Mouse (Mus musculus): ENCODE measurements around the gene Nav2. TPM values are rescaled to one million over a fixed set of nuclear protein-coding genes. Genes with fewer than 3 reads are reported as not detected.
A peak's percentile ranks its signal among the peaks of the same experiment; 100 is the strongest.

Gene Nav2
- polyA plus RNA-seq, 1 experiment = 48.9 TPM

GRCm38 (mm10) chr7:49522411-49523114 lies 614.0 kb downstream of the Nav2 start:
- no peak for DNase-seq (ENCODE audit: extremely low spot score in 1 of 2, low spot score in 1 of 2)

DNA sequence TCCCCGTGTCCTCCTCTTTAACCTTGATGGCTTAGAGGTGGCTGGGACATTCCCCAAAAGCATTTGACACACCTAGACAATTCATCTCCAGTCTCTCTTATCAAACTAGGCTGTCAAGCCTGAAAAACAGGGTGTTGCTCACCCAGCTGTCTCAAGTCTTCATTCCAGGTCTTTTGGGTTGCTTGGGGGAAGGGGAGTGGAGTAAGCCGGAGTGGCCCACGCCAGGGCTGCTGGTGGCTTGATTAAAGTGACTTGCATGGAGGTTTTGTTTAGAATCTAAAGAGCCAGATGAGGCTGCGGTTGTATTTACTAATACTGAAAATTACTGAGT lies 614.6 kb downstream of the Nav2 start:
- DNase-seq (ENCODE audit: extremely low spot score in 1 of 2, low spot score in 1 of 2) = no peak

- DNase-seq (ENCODE audit: extremely low spot score in 1 of 2, low spot score in 1 of 2) = no peak
These were observed 615.2 kb downstream of the Nav2 start for GRCm38 (mm10) chr7:49523729-49524128.

DNA sequence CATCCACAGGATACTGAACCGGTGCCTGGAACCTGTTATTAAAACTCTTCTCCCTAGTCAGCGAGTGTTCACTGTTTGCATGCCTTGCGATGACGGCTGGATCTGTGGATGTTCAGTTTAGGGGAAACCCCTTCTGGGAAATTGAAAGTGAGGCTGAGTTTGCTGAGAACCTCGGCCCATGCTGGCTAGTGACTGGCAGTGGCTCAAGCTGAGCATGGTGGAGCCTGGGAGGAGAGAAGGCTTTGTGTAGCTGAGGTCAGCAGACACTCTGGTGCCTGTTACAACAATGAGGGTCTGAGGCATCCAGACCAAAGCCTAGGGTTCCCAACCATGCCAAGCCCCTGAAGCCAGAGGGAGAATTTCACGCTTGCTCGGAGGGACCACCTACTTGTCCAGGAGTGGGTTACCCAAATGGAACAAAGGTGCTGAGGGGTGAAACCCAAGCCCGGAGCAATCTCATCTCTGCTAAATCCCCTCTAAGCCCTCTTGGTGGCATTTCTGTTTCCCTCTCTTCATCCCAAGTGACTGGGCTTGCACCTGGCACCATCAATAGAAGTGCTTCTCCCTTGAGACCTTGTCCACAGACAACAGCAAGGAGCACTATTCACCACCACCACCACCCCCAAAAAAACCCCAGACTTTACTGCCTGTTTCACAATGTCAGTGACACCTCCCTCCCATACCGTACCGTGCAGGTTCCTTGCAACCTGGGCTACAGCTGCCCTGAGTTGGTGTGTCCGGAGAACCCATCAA lies 617.0 kb downstream of the Nav2 start:
- DNase-seq (ENCODE audit: extremely low spot score in 1 of 2, low spot score in 1 of 2) = no peak

DNA sequence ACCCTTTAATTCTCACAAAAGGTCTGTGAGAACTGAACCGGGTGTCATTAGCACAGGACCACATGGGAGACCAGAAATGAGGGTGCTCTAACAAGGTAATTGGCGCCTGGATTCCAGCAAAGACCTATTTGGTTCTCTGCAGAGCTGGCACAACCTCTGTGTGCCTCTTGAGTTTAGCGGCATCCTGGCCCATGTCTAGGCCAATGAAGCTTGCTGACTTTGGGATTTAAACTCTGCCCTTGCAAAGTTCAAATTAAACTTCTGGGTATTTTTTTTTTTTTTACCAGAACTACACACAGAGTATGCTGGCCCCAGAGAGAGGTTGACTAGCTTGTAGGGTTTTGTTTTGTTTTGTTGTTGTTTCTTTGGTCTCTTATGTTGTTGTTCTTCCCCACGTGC lies 617.6 kb downstream of the Nav2 start:
- no peak for DNase-seq (ENCODE audit: extremely low spot score in 1 of 2, low spot score in 1 of 2)

DNA sequence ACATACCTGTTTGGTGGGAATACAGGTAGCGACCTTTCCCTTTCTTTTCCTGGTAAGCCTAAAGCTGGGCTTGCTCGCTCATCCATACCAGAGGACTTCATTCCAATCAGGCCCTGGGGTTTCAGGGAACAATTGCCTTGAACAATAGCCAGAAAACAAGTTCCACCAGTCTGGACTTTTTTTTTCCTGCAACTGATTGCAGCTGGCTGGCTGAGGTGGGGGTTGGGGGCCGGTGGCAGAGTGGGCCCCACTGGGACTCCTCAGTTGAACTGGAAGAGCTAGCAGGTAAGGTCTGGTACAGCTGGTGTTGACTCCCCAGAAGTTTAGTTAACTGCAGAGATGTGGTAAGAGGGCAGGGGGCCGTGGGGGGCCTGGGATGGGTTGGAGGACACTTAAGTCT lies 619.0 kb downstream of the Nav2 start:
- no peak for DNase-seq (ENCODE audit: extremely low spot score in 1 of 2, low spot score in 1 of 2)

DNA sequence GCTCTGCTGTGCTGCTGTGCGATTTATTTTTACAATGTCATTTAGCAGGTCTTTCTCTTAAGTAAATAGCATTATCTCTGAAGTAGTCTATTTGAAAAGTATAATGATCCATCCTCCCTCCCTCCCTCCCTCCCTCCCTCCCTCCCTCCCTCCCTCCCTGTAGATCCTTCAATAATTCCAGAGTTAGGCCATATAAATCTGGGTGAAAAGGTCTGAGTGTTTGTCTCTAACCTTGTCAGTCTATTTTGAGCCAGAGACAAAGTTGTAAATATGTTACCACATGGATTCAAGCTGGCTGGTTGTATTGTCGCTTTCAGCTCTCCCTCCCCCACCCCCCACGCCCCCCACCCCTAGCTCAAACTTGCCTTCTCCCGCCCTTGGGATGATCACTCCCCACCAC lies 619.4 kb downstream of the Nav2 start:
- no peak for DNase-seq (ENCODE audit: extremely low spot score in 1 of 2, low spot score in 1 of 2)

- no peak for DNase-seq (ENCODE audit: extremely low spot score in 1 of 2, low spot score in 1 of 2)
These were observed 621.0 kb downstream of the Nav2 start for GRCm38 (mm10) chr7:49529498-49529897.

DNA sequence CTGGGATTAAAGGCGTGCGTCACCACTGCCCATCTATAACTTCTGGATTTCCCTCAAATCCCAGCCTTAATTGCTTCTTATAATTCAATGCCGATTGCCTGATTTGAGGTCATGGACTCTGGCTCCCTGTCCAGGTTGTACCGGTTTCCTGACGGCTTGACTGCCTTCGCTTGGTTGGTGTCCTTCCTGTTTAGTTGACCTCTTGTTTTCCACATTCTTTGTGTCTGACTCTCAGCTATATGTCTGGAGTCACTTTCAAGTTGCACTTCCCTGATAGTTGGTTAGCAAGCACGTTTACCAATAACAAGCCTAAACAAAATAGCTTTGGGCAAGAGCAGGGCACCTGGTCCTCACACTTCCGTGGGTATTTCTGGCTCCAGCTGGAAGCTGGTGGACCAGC lies 625.1 kb downstream of the Nav2 start:
- DNase-seq (ENCODE audit: extremely low spot score in 1 of 2, low spot score in 1 of 2) = no peak

DNA sequence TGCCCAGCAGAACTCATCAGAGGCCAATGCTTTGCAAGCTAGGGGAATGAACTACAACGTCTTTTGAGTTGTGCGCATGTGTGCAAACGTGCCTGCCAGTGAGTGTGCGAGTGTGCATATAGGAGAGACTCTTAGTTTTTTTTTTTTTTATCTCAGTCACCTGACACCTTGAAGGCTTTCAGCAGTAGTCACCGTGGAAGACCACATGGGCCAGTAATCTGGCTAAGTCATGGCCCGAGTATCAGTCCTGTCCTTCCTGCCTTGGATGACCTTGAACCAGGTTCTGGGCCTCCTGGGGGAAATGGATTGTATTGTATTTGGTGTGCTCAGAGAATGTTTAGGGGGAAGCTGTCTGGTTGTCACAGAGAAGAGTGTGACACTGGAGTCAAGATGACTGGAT lies 625.7 kb downstream of the Nav2 start:
- DNase-seq (ENCODE audit: extremely low spot score in 1 of 2, low spot score in 1 of 2) = no peak

DNA sequence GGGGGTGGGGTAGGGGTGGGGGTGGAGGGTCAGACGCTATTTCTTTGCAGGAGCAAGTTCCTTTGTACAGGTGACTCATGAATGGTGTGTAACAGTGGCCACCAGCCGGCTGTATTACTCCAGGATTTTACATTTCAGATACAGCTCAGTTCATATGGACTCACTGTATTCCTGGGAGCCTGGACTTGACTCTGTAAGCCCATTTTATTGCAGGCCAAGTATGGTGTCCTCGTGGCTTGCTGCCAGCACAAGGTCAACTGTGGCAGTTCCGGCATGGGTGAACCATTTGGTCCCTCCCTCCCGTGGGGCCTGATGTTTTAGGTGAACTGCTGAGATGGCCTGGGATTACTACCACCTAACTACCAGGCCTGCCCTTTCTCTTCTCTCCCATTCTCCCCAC lies 629.8 kb downstream of the Nav2 start:
- DNase-seq (ENCODE audit: extremely low spot score in 1 of 2, low spot score in 1 of 2) = no peak

GRCm38 (mm10) chr7:49540181-49540580 lies 631.7 kb downstream of the Nav2 start:
- no peak for DNase-seq (ENCODE audit: extremely low spot score in 1 of 2, low spot score in 1 of 2)

DNA sequence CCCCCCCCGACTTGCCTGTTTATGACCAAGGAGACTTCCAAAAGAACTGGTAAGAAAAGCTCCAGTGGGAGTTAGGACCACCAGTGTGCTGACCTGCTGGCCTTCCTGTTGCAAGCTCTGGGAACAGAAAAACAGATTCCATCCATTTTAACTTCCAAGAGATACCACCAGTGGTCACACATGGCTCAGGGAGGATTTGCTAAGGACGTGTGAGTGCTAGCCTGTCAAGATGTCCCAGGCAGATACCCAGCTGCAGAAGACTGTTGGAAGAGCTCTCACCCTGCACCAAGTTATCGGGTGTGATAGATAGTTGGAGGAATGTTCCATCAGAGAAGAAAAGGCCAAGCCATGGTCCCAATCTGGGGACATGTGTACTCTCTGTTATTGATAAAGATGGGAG lies 633.6 kb downstream of the Nav2 start:
- no peak for DNase-seq (ENCODE audit: extremely low spot score in 1 of 2, low spot score in 1 of 2)

DNA sequence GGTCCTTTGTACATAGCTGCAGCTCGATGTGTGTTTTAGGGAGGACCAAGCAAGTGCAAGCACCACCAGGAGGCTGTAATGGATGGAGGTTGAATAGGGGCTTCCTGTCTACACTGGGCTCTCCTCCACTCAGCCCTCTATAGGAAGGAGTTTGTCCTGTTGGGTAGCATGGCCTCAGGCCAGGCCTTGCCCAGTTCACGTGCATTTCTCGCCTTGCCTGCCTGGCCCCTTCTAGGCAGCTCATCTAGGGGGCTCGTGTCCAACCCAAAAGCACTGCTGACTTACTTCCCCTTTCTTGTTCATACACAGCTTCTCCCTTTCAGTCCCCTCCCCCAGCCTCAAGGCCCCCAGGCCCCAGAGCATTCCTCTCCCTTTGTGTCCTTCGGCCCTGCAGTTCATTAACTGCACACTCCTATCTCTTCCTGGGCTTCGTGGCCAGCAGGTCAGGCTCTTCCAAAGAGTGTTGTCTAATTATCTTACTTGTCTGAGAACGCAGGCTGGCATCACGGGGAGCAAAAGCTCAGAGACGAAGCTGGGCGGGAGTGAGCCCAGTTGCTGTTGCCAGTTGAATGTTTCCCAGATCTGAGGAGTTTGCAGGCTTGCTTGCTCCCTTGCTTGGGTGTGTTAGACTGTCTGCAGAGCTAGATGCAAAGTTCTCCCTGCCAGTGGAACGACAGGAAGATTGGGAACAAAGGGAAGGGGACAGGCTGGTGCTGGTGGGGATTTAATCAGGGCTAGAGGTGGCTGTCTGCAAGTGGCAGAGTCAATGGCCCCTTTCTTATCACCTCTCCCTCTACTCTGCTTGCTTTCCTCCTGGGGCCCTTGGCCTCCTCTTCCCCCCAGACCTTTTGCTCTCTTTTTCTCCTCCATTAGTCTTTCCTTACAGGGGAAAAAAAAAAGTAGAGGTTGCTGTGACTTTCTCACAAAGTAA lies 636.5 kb downstream of the Nav2 start:
- no peak for DNase-seq (ENCODE audit: extremely low spot score in 1 of 2, low spot score in 1 of 2)

DNA sequence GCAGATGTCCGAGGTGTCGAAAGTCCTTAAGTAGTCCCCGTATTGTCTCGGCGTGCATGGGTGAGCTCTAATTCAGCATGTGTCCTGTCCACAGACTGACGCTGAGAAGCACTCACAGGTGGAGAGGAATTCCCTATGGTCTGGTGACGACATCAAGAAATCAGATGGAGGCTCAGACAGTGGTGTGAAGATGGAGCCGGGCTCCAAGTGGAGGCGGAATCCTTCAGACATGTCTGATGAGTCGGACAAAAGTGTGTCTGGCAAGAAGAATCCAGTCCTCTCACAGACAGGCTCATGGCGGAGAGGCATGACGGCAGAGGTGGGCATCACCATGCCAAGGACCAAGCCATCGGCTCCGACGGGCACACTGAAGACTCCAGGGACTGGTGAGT lies 637.2 kb downstream of the Nav2 start:
- DNase-seq (ENCODE audit: extremely low spot score in 1 of 2, low spot score in 1 of 2) = peak in 1 of 2 experiments; percentile 51

DNA sequence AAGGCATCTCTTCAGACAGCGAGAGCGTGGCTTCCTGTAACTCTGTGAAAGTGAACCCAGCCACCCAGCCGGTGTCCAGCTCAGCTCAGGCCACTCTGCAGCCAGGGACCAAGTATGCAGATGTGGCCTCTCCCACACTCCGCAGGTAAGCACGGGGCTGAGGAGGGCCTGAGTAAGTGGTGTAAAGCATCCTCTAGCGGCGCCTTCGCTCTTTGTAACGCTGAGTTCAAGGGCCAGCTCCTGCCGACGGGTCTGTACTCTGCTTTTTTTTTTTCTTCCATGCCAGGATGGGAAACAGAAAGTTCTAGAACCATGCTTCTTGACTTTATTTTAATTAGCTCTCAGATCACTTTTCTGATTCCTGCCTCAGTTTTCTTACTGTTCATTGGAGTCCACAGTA lies 639.9 kb downstream of the Nav2 start:
- DNase-seq (ENCODE audit: extremely low spot score in 1 of 2, low spot score in 1 of 2) = no peak

DNA sequence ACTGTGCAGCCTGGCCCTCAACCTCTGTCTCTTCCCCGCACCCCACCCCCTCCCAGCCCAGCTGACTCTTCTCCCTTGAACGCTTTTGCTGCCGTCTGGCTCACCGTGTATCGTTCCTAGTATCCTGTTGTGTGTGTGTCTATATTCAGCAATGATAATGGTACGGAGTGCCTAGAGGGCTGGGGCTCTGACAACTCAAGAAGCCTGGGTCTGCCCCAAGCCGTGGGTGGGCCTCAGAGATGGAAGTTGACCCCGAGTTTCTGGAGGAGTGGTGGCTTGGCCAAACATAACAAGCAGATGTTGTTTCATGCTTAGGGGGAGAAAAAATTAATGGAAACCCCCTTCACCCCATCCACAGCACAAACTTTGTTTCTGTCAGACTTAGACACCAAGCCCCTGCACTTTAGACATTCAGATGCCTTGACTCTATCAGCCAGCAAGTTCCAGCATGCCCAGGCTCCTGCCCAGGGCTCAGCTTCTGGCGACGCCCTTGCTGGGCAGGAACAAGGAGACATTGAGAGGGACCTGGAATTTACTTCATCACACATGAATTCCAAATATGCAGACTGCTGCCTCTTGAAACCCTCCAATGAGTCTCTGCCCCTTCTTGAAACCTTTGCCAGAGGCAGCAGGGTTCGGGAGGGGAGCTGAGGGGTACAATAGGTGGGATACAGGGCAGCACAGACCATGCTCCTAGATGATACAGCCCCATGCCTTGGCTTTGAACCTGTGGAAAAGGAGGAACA lies 644.9 kb downstream of the Nav2 start:
- no peak for DNase-seq (ENCODE audit: extremely low spot score in 1 of 2, low spot score in 1 of 2)

DNA sequence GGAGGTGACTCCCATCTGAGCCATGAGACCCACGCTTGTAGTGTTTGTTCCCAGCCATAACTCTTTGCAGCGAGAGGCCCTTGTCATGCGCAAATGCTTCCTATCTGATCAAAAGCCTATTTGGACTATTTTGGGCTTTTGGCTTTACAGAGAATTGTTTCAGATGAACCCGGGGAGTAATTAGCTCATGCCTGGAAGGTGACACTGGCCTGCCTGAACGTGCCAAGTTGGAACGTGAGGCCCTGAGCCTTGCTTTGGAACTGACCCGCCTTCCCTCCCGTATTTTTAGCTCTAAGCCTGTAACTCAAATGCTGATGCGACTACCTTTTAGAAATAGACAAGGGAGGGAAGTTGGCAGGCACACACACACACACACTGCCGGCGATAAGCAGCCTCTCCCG lies 649.7 kb downstream of the Nav2 start:
- peak in 1 of 2 experiments; percentile 47 for DNase-seq (ENCODE audit: extremely low spot score in 1 of 2, low spot score in 1 of 2)

- DNase-seq (ENCODE audit: extremely low spot score in 1 of 2, low spot score in 1 of 2) = peak in 1 of 2 experiments; percentile 37
These were observed 650.4 kb downstream of the Nav2 start for GRCm38 (mm10) chr7:49558895-49559294.

GRCm38 (mm10) chr7:49560012-49560411 lies 651.5 kb downstream of the Nav2 start:
- DNase-seq (ENCODE audit: extremely low spot score in 1 of 2, low spot score in 1 of 2) = no peak

- DNase-seq (ENCODE audit: extremely low spot score in 1 of 2, low spot score in 1 of 2) = no peak
These were observed 653.9 kb downstream of the Nav2 start for GRCm38 (mm10) chr7:49562404-49562803.

Data from frontal cortex, adult 2 months (tissue).